Mouse (Mus musculus) urinary bladder, postnatal 14 days (tissue): ENCODE measurements at regions not wholly inside any gene's neighbourhood (a gene's known extent, or its start where the extent isn't known, plus 50 kb on each side); places are given as distances from the start of the nearest gene placed in this dataset.

ENCODE experiments used
- DNase-seq: peaks from one replicate; pipeline ENCODE4 v3.0.0; 2021; ENCODE audit warnings: low spot score

DNA sequence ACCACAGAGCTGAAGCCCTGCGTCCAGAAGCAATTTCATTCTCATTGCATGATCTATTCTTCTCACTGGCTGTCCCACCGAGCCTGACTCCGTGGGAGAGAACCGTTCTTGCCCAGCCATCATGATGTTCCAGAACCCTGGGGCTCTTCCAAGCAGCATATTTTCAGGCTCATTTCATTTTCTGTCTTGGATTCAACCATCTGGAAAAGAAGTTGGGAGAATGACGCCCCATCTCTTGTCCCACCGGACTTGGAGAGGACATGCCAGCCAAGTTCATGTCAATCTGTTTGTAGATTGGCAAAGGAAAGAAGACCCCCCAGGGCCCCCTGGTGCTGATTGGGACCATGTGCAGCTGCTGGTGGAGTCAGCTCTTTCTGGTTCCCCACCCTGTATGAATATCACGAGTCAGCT, 1400.5 kb upstream of the Lrrc6 start:
- DNase-seq = peak; percentile 5

GRCm38 (mm10) chr15:67899772-67900171, 1399.1 kb upstream of the Lrrc6 start:
- DNase-seq = no peak

- peak; percentile 31 for DNase-seq
These were observed 1398.3 kb upstream of the Lrrc6 start for GRCm38 (mm10) chr15:67898959-67899403.

GRCm38 (mm10) chr15:67892066-67892465, 1391.4 kb upstream of the Lrrc6 start:
- DNase-seq = no peak

- DNase-seq = no peak
These were observed 1390.0 kb upstream of the Lrrc6 start for GRCm38 (mm10) chr15:67890612-67891304.

- DNase-seq = no peak
These were observed 1387.8 kb upstream of the Lrrc6 start for GRCm38 (mm10) chr15:67888548-67888947.

- no peak for DNase-seq
These were observed 1354.6 kb upstream of the Lrrc6 start for GRCm38 (mm10) chr15:67855291-67855690.

- no peak for DNase-seq
These were observed 1349.4 kb upstream of the Lrrc6 start for GRCm38 (mm10) chr15:67850118-67850517.

- DNase-seq = no peak
These were observed 1345.0 kb upstream of the Lrrc6 start for GRCm38 (mm10) chr15:67845707-67846106.

GRCm38 (mm10) chr15:67840671-67841070, 1340.0 kb upstream of the Lrrc6 start:
- DNase-seq = no peak

DNA sequence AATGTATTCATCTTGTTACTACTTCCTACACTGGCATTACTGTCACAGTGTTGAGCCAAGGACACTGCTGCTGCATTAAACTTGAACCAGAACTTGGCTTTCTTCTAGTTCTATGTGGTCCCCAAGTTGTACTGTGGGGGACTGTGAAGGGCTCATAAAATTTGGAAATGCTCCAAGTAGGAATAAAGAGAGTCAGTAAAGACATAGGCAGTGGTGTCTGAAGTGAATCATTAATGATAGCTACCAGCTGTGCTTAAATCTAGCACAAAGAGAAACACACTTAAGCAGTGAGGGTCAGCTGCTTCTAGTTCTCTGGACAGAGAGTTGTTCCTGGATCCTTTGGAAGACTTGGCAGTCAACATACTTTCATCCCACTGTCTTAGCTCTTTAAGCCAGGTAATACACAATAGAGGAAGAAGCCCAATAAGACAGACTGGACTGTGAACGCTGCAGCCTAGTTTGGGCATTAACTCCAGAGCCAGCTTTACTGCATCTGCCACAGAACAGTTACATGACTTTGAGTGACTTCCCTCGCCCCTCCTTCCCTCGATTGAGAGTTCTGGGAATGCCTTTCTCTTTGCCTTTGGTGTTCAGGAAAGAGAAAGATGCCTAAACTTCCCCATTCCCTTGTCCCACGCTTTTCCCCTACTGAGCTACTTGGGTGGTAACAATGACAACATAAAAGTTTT, 1325.2 kb upstream of the Lrrc6 start:
- DNase-seq = no peak

- no peak for DNase-seq
These were observed 1322.5 kb upstream of the Lrrc6 start for GRCm38 (mm10) chr15:67823226-67823625.

DNA sequence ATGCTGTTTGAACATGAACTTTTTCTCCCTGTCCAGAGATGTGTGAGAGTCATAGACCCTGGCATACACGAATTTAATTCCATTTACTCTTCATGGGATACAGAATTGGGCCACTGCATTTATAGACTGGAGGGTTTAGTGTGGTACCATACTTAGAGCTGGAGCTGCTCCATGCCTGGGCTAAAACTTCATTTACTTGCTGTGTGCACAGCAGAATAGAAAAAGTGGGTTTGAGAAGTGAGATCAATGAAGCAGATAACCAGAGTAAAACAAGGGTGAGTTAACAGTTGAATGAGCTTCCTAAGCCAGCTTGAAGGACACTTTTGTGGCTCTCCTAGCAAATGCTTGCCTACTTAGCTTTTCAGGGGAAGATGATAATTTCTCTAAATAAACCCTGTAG, 1299.2 kb upstream of the Lrrc6 start:
- no peak for DNase-seq

GRCm38 (mm10) chr15:67795578-67795977, 1294.9 kb upstream of the Lrrc6 start:
- DNase-seq = no peak

DNA sequence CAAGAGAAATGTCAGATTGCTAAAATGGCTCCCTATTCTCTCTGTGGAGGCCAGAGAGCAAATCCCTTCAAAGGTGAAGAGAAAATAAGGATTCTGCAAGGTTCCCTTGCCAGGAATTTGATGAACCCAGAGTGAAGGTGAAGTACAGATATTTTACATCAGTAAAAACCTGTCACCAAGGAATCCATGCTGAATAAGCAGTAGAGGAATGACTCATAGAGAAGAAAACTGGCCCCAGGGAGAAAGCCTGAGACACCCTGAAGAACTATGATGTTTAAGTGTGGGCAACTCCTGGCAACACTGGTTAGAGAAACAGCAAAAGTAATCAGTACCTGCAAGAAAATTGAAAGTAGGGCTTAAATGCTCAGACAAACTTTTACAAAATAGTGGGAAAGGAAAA, 1292.1 kb upstream of the Lrrc6 start:
- DNase-seq = no peak

- no peak for DNase-seq
These were observed 1287.9 kb upstream of the Lrrc6 start for GRCm38 (mm10) chr15:67788587-67788986.

DNA sequence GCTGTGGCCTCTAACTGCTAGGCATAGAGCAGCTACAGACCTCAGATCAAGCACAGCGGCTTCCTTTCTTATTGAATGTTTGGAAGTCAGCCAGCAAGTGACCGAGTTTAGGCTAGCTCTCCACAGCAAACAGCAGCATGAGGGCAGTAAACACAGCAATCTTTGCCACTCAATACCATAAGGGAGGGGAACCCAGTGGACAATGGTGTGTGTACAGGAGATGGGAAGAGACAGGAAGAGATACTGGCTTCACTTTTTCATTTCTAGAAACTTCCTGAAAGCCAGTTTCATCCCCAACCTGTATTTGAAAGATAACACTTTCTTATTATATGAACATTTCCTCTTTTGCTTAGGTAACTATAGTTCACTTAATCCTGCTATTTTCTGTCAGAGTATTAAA, 1284.9 kb upstream of the Lrrc6 start:
- no peak for DNase-seq

DNA sequence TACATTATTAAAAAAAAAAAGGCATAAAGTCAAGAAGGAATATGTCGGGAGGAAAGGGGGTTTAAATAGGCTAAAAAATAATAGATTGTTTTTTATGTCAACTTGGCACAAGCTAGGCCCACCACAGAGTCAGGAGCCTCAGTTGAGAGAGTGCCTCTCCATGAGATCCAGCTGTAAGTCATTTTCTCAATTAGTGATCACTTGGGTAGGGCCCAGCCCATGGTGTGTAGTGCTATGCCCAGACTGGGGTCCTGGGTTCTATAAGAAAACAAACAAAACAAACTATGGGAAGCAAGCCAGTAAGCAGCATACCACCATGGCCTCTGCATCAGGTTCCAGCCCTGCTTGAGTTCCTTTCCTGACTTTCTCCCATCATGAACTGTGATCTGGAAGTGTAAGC, 1283.0 kb upstream of the Lrrc6 start:
- no peak for DNase-seq

GRCm38 (mm10) chr15:67782505-67782904, 1281.8 kb upstream of the Lrrc6 start:
- no peak for DNase-seq

DNA sequence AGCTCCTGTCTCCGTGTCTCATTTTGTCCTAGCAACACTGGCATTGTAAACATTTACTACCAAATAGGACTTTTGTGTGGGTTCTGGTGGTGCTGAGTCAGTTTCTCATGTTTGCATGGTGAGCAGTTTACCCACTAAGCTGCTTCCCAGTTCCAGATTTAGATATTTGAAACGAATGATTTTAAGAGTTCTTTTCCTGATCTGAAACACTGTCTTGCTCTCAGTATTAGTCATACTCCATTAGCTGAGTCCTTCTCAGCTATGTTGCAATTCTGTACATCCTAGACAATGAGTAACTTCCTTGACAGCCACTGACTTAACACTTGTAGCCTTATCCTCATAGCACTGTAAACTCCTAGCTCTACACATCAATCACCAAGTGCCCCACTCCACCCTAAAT, 1280.1 kb upstream of the Lrrc6 start:
- DNase-seq = no peak

- DNase-seq = no peak
These were observed 1266.9 kb upstream of the Lrrc6 start for GRCm38 (mm10) chr15:67767624-67768023.

- peak; percentile 16 for DNase-seq
These were observed 1258.5 kb upstream of the Lrrc6 start for GRCm38 (mm10) chr15:67759221-67759620.

GRCm38 (mm10) chr15:67750582-67750981, 1249.9 kb upstream of the Lrrc6 start:
- no peak for DNase-seq

- DNase-seq = no peak
These were observed 1242.6 kb upstream of the Lrrc6 start for GRCm38 (mm10) chr15:67743332-67743731.
